Mouse (Mus musculus) testis, adult 10 weeks (tissue): ENCODE data around the gene Majin. TPM values are rescaled to one million over a fixed set of nuclear protein-coding genes. Genes with fewer than 3 reads are reported as not detected.

Experiments
- polyA plus RNA-seq: library from polyadenylated mRNA; stranded (reverse); fragments of 350-450 nt; fragmentation: Illumina TruSeq; extraction: RNeasy Lipid Tissue Mini Kit (QIAGEN cat#74804); gene quantifications from one replicate; pipeline ENCODE4 v1.2.3, GENCODE M21; 2014; ENCODE audit warnings: low read depth, low replicate concordance

Majin gene
- 7.0 TPM for polyA plus RNA-seq

DNA sequence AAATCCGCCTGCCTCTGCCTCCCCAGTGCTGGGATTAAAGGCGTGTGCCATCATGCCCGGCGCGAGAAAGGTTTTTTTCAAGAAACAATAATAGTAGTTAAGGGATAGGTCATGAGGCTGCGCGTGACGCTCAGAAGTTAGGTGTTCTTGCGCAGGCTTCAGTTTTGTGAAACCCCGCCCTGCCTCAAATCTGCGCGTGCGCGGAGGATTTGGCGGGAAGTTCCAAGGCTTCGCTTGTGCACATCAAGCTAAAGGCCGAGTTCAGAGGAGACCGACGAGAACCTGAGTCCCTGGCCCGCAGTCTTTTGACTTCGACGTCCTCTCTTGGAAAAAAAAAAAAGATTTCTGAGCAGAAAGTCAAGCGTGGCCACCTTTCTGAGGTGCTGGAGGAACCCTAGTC lies at the start of gene Majin:
Gene Majin (plus strand): TSS at position 258 of the 400 bp plus-strand sequence.

GRCm38 (mm10) chr19:6140678-6141393 lies 43.4 kb upstream of the Majin start, which contains the start of gene Batf2:
Gene Batf2, plus strand, starts transcription at chr19:6140983.

GRCm38 (mm10) chr19:6141394-6141749 lies 42.8 kb upstream of the Majin start, which contains the start of gene Arl2:
Gene Arl2, minus strand, starts transcription at chr19:6141548.

DNA sequence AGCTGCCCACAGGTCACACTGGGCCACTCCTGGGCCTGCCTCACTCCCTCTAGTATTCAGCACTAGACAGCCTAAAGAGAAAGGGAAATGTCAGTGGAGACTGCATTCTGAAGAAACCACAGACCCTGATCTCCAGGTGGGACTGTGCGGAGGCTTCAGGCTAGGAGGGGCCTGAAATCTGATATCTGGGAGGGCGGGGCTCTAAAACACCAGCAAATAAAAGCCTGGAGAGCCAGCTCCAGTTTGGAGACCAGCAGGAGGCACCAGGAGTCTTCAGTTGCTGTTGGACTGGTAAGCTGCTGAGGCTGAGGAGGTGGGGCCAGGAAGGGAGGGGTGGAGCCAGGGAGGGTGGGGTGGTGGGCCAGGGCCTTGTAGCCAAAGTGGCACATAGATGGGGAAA lies 41.9 kb downstream of the Majin start, which contains the start of gene Gpha2:
Gene Gpha2 (plus strand): TSS at position 246 of the 400 bp plus-strand sequence.

DNA sequence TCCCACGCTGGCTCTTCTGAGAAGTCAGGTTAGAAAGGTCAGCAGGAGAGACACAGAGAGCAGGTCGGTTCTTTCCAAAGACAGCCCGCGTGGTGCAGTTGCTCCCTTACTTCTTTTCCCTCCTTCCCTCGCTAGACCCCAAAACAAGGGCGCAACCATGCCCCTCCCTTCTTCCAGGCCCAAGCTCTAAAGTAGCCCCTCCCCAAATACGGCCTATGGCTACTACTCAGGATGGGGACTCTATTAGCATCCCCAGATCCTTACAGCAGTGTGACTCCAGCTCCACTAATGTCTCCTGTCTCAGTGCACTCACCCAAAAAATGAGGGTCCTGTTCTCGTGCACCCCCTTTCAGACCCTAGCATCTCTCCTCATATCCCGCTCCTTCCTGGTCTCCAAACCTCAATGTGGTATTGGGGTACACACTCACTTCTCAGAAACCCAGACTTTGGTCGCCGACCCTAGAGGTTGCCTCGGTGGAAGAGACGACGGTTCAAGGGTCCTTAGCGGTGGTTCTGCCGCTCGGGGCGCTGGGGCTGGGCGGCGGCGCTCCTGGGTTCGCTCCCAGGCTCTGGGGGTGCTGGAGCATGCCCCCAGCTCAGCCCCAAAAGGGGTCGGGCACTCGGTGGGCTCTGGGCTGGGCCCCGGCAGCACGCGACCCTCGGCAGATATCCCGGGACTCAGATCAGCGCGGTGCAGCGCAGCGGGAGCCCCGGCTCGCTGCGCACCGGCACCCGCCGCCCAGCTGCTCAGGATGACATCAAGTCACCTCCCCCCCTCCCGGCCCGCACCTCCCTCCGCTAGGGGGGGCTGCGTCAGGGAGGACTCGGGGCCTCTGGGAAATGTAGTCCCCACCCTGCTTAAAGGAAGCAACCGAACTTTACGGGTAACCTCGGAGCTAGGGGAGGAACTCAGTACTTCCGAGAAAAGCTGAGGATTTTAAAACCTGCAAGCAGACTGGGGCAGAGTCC lies 51.2 kb downstream of the Majin start, which contains the start of gene Ppp2r5b:
Gene Ppp2r5b (minus strand): TSS at position 789 of the 969 bp plus-strand sequence.

GRCm38 (mm10) chr19:6241274-6242107 lies 57.3 kb downstream of the Majin start, which contains the start of gene Atg2a:
Gene Atg2a, plus strand, starts transcription at chr19:6241668.

Other genes starting within 250 kb of the Majin start
- gene Pola2, start 220.2 kb upstream of the Majin start, polyA plus RNA-seq, result 7.6 TPM
- not detected for gene Slc22a20, start 198.2 kb upstream of the Majin start, polyA plus RNA-seq
- 0.24 TPM for gene Capn1, start 168.5 kb upstream of the Majin start, polyA plus RNA-seq
- gene Syvn1, start 137.8 kb upstream of the Majin start, polyA plus RNA-seq, result 1.3 TPM
- 9.4 TPM for gene Mrpl49, start 126.6 kb upstream of the Majin start, polyA plus RNA-seq
- 25.7 TPM for gene Fau, start 126.5 kb upstream of the Majin start, polyA plus RNA-seq
- 0.66 TPM for gene Znhit2, start 123.2 kb upstream of the Majin start, polyA plus RNA-seq
- 1.6 TPM for gene Tm7sf2, start 116.0 kb upstream of the Majin start, polyA plus RNA-seq
- 8.3 TPM for gene Vps51, start 107.2 kb upstream of the Majin start, polyA plus RNA-seq
- gene Tmem262, start 104.4 kb upstream of the Majin start, polyA plus RNA-seq, result 14.1 TPM
- gene Gm28374, start 102.1 kb upstream of the Majin start, polyA plus RNA-seq, result not detected
- gene Zfpl1, start 99.4 kb upstream of the Majin start, polyA plus RNA-seq, result 1.3 TPM
- gene Cdca5, start 99.4 kb upstream of the Majin start, polyA plus RNA-seq, result 10.9 TPM
- 56.3 TPM for gene AC131692.1, start 90.0 kb upstream of the Majin start, polyA plus RNA-seq
- 0.13 TPM for gene Naaladl1, start 78.6 kb upstream of the Majin start, polyA plus RNA-seq
- gene Sac3d1, start 65.7 kb upstream of the Majin start, polyA plus RNA-seq, result 1.2 TPM
- gene Snx15, start 56.1 kb upstream of the Majin start, polyA plus RNA-seq, result 2.1 TPM
- gene Batf2, start 43.4 kb upstream of the Majin start, polyA plus RNA-seq, result not detected
- 2.2 TPM for gene Arl2, start 42.8 kb upstream of the Majin start, polyA plus RNA-seq
- not detected for gene Gpha2, start 42.0 kb downstream of the Majin start, polyA plus RNA-seq
- gene Ppp2r5b, start 51.5 kb downstream of the Majin start, polyA plus RNA-seq, result 0.45 TPM
- gene Atg2a, start 57.3 kb downstream of the Majin start, polyA plus RNA-seq, result 0.41 TPM
- gene Ehd1, start 92.3 kb downstream of the Majin start, polyA plus RNA-seq, result 43.3 TPM
- 0.49 TPM for gene Cdc42bpg, start 122.1 kb downstream of the Majin start, polyA plus RNA-seq
- gene Men1, start 150.6 kb downstream of the Majin start, polyA plus RNA-seq, result 3.6 TPM
- gene Map4k2, start 156.7 kb downstream of the Majin start, polyA plus RNA-seq, result 1.3 TPM
- gene Sf1, start 179.3 kb downstream of the Majin start, polyA plus RNA-seq, result 210 TPM
- gene Pygm, start 200.0 kb downstream of the Majin start, polyA plus RNA-seq, result 2.9 TPM
- 0.99 TPM for gene Rasgrp2, start 215.0 kb downstream of the Majin start, polyA plus RNA-seq
- gene Nrxn2, start 234.3 kb downstream of the Majin start, polyA plus RNA-seq, result 0.08 TPM